Mouse (Mus musculus) forebrain, embryonic 15.5 days (tissue): ENCODE measurements at regions not wholly inside any gene's neighbourhood (a gene's known extent, or its start where the extent isn't known, plus 50 kb on each side); places are given as distances from the start of the nearest gene placed in this dataset.
A peak's percentile ranks its signal among the peaks of the same experiment; 100 is the strongest.
"Not testable (repeated sequence)": the region's sequence is repeated elsewhere in the genome, so short reads cannot be mapped to it uniquely, and the experiment has no call there.

Experiments
- ATAC-seq: fragments of 200-750 bp; cut with Nextera tagmentation; replicated peaks from 2 replicates; pipeline ENCODE4 v1.8.0; 2017; ENCODE audit warnings: mild to moderate bottlenecking, moderate TSS enrichment, moderate library complexity
- H3K27ac ChIP-seq: fragments of 300-500 bp; sonication (generic); replicated peaks from 2 replicates; pipeline ENCODE4 v1.5.1; 2015; ENCODE audit warnings: mild to moderate bottlenecking, inconsistent platforms
- H3K27me3 ChIP-seq: fragments of 300-500 bp; sonication (generic); 2 replicates; pipeline ENCODE4 v1.6.1; 2015; ENCODE audit warnings: inconsistent platforms
- H3K36me3 ChIP-seq: fragments of 300-500 bp; sonication (generic); 2 replicates; pipeline ENCODE4 v1.6.1; 2015; ENCODE audit warnings: mild to moderate bottlenecking, inconsistent platforms
- H3K4me1 ChIP-seq: fragments of 300-500 bp; sonication (generic); 2 replicates; pipeline ENCODE4 v1.6.1; 2015; ENCODE audit warnings: inconsistent platforms
- H3K4me2 ChIP-seq: fragments of 300-500 bp; sonication (generic); replicated peaks from 2 replicates; pipeline ENCODE4 v1.6.1; 2015; ENCODE audit warnings: mild to moderate bottlenecking, inconsistent platforms
- H3K4me3 ChIP-seq: fragments of 300-500 bp; sonication (generic); 2 replicates; pipeline ENCODE4 v1.5.1; 2015; ENCODE audit warnings: mild to moderate bottlenecking, inconsistent platforms
- H3K9ac ChIP-seq: fragments of 300-500 bp; sonication (generic); replicated peaks from 2 replicates; pipeline ENCODE4 v1.6.1; 2015; ENCODE audit warnings: mild to moderate bottlenecking, inconsistent platforms
- H3K9me3 ChIP-seq: fragments of 300-500 bp; sonication (generic); 2 replicates; pipeline ENCODE4 v1.6.1; 2016; ENCODE audit warnings: inconsistent platforms
- WGBS: fragments of 180-500 bp; shearing (Covaris S2); methylation state at CpG from one replicate; pipeline ENCODE4 v1.1.7; 2015; ENCODE audit warnings: mixed read lengths; 5-methylcytosine and 5-hydroxymethylcytosine counted together

DNA sequence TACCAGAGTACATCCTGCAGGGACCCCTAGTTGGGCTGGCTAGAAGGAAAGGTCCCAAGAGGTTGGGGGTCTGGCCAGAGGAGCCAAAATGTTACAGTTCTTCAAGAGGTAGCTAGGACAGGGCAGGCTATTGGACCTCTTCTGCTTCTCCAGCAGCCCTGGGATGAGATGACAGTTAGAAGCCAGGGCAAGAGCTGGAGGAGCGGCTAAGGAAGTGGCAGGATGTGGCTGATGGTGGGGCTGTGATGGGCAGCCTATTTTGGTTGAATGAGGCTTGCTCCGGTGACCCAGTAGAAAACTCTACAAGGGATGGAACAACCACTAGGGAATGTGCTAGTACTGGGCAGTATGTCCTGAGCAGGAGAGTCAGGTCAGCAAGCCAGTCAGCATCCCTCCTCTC, 82.8 kb downstream of the Ddx11 start:
- H3K4me3 ChIP-seq = no peak overlapping the region
- no peaks in the 10 kb centered on the region for H3K27me3 ChIP-seq
- H3K36me3 ChIP-seq = no peaks in the 10 kb centered on the region
- 90% methylated on average over 2 of the region's 2 CpGs for WGBS
- H3K4me2 ChIP-seq = no peak overlapping the region
- no peak for ATAC-seq
- no peaks in the 10 kb centered on the region for H3K4me1 ChIP-seq
- H3K9me3 ChIP-seq = no peaks in the 10 kb centered on the region
- no peak overlapping the region for H3K27ac ChIP-seq
- H3K9ac ChIP-seq = no peak overlapping the region

DNA sequence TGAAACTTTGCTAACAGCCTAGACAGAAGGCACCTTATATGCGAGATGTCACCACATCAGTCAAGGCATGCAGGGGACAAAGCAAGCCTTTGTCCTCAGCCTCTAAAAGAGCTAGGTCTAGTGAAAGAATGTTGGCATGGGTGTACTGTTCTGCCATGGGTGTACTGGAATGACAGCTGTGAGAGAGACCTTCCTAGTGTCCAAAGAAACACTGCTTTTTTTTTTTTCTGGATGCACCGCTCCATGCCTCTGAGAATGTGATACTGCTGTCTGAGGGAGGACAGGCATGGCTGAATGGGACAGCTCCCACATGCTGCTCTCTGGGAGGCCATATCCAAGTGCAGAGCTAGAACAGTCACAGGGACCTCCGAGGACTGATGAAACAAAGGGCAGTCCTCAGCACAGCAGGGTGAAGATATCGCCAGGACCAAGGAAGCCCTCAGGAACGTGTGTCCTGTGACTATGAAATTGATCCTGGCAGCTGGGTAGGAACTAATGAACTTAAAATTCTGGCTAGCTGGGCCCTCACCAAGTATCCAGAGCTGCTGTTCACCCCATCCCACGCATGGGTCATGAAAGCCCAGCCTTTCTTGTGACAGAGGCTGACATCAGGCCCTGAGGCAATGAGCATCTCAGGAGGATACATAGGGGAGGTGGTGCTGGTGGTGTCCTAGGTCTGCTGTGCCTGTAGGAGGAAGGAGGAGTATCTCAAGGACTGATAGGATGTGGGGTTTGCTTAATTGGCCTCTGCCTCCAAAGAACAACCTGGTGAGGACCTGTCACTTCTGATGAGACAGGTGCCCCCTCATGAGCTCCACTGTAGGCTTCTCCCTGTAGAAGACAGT, 84.6 kb downstream of the Ddx11 start:
- H3K27ac ChIP-seq, H3K4me3 ChIP-seq, H3K9me3 ChIP-seq, H3K9ac ChIP-seq, H3K4me2 ChIP-seq, H3K27me3 ChIP-seq, H3K4me1 ChIP-seq, H3K36me3 ChIP-seq, ATAC-seq: not testable (repeated sequence)
- WGBS = 71% methylated on average over 6 of the region's 6 CpGs

DNA sequence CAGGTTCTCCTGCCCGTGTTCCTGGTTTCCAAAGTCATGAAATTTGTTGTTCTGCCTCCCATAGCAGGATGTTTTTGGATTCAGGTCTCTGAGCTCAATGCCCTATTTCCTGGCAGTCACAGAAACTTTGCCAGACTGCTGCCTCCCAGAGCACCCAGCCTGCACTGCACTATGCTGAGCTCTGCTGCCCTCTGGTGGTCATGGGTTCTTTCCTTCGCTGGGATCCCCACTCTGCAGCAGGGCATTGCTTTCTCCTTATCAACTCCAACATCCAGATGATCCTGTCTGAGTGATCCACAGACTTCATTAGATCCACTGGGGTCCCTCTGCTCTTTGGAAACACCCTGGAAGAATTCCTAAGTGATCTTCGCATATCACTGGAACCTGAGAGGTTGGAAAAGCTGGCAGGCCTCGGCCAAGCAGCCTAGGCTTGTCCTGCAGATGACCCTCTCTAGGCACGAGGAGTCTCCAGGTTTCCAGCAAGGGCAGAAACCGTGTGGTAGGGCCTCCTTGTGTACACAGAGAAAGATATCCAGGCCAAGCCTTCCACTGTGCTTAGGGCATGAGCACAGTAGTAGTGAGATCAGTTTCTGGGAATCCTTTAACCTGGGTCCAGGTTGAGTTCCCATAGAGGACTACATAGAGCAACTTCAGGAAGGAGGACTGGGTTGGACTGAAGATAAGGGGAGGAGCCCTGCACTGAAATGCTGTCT, 85.6 kb downstream of the Ddx11 start:
- not testable (repeated sequence) for H3K27ac ChIP-seq, H3K9me3 ChIP-seq
- 49% methylated on average over 3 of the region's 6 CpGs for WGBS

DNA sequence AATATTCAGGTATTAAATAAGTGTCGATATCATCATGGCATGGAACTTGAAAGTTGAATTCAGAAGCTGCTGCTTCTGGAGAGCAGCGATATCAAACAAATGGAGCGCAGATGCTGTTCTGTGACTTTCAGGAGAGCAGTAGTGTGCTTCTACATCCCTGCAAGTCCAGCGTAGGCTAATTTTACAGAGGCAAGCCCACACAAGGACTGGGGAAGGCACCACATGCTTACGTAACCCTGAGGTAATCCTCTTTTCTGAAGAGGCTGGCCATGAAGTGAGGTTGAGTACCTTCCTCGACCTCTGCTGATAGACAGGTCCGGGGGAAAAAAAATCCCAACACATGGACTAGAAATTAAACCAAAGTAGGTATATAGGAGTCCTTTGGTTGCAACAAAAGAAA, 88.2 kb downstream of the Ddx11 start:
- Histone ChIP-seq H3K9me3 (no peaks in the 10 kb centered on the region), H3K4me2 (no peak overlapping the region), H3K4me3 (no peak overlapping the region), H3K36me3 (no peaks in the 10 kb centered on the region), H3K4me1 (no peaks in the 10 kb centered on the region), H3K9ac (no peak overlapping the region), H3K27me3 (no peaks in the 10 kb centered on the region), H3K27ac (no peak overlapping the region)
- 87% methylated on average over 7 of the region's 7 CpGs for WGBS
- ATAC-seq = no peak

More for the DNA sequence above, 85.6 kb downstream of the Ddx11 start:
- not testable (repeated sequence) for H3K27me3 ChIP-seq, H3K36me3 ChIP-seq, H3K4me3 ChIP-seq, H3K4me2 ChIP-seq, H3K9ac ChIP-seq, H3K4me1 ChIP-seq
- peak; percentile 89; the same call in 1 of the 2 replicates for ATAC-seq

DNA sequence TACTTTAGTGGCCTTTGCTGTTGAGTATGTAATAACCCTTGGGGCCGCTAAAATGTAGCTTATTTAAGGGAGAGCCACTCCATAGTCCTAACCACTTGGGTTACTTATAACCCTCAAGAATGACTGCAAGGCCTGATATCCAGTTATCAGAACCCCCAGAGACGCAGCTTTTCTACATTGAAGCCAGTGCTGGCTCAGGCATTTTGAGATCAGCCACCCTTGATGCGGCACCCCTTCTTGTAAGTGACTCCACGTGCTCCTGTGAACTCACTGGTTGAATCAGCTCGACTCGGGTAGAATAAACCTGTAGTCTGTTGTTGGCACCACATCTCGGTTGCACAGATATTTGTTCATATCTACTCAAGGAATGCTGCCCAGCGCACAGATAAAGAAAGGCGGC, 89.3 kb downstream of the Ddx11 start:
- Histone ChIP-seq H3K36me3 (no peaks in the 10 kb centered on the region), H3K4me2 (no peak overlapping the region), H3K9ac (no peak overlapping the region), H3K4me1 (no peaks in the 10 kb centered on the region), H3K27ac (no peak overlapping the region), H3K27me3 (no peaks in the 10 kb centered on the region), H3K4me3 (no peak overlapping the region), H3K9me3 (no peaks in the 10 kb centered on the region)
- no peak for ATAC-seq
- 94% methylated on average over 9 of the region's 9 CpGs for WGBS

DNA sequence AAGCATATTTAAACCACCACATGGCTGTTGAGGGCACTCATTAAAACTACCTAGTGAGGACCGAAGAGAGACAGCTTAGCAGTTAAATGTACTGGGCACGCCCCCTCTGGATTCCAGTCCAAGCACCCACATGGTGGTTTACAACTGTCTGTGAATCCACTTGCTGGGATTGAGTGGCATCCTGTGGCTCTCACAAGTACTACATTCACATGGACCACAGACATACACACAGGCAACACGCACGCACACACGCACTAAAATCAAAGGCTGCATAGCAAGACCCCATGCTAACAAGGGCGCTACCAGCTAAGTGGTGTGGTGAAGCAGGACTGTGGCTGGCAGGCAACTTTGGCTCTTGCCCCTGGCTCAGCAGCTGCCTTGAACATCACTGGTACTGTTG, 95.0 kb downstream of the Ddx11 start:
- H3K4me2 ChIP-seq = no peak overlapping the region
- H3K9ac ChIP-seq = no peak overlapping the region
- no peak overlapping the region for H3K27ac ChIP-seq
- WGBS = 92% methylated on average over 6 of the region's 6 CpGs
- H3K9me3 ChIP-seq = no peaks in the 10 kb centered on the region
- H3K4me3 ChIP-seq = no peak overlapping the region
- H3K4me1 ChIP-seq = 0 out of 2 replicates have a peak, but pooled peaks cover under 1% of the 10 kb centered on the region
- no peak for ATAC-seq
- H3K27me3 ChIP-seq = no peaks in the 10 kb centered on the region
- H3K36me3 ChIP-seq = no peaks in the 10 kb centered on the region

DNA sequence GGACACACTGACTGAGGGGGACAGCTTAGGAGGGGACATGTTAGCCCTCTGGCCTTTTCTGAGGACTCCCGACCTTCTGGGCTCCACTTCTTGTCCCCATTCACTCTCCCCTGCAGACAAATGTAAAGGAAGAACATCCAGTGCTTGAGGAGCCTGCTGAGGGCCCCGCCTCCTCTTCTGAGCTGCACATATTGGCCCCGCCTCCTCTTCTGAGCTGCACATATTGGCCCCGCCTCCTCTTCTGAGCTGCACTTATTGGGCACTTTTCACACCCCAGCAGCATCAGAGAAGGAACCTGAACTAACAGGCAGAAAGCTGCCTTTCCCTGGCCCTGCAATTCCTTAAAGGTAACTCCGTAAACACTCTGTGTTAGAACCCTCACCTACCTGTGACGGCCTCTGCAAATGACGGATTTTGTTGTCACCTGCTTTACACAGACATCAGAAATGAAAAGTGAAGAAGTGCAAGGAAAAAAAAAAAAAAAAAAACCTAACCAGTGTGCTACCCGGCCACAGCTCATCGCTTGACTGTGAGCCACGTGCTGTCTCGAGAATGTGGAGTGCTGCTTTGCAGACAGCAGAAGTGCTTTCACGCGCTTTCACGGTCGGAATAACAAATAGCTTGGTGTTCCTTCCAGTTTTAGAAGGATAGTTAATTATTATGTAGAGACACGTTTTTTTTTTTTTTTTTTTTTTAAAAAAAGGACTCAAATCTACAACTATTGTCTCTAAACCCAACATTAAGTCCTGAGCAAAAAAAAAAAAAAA, 96.5 kb downstream of the Ddx11 start:
- Histone ChIP-seq H3K27me3 (no peaks in the 10 kb centered on the region), H3K4me3 (no peak overlapping the region), H3K4me2 (no peak overlapping the region), H3K36me3 (no peaks in the 10 kb centered on the region), H3K9ac (no peak overlapping the region), H3K27ac (no peak overlapping the region), H3K9me3 (no peaks in the 10 kb centered on the region), H3K4me1 (0 out of 2 replicates have a peak, but pooled peaks cover 2% of the 10 kb centered on the region)
- WGBS = 50% methylated on average over 16 of the region's 16 CpGs
- no peak; the same call in 1 of the 2 replicates for ATAC-seq

DNA sequence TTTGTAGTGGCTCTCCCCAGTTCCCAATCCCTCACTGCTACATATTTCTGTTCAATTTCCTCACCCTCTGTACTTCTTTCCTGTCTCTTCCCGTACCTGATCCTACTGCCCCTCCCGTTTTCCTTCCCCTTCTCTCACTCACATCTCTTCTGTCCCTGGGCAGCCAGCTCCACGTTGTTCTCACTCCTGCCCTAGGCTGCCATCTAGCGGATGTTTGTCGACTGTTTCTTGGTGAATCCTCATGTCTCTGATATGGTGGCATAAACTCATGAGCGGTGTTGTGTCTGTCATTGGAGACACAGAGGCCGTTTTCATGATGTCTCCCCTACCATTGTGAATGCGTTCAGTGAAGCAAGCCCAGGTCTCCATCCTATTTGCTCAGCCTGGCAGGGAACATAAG, 97.9 kb downstream of the Ddx11 start:
- Histone ChIP-seq H3K36me3 (no peaks in the 10 kb centered on the region), H3K9me3 (no peaks in the 10 kb centered on the region), H3K9ac (no peak overlapping the region), H3K27me3 (no peaks in the 10 kb centered on the region), H3K4me3 (no peak overlapping the region), H3K4me2 (no peak overlapping the region), H3K4me1 (0 out of 2 replicates have a peak, but pooled peaks cover 2% of the 10 kb centered on the region), H3K27ac (no peak overlapping the region)
- ATAC-seq = peak; percentile 76
- WGBS = 7% methylated on average over 8 of the region's 8 CpGs

DNA sequence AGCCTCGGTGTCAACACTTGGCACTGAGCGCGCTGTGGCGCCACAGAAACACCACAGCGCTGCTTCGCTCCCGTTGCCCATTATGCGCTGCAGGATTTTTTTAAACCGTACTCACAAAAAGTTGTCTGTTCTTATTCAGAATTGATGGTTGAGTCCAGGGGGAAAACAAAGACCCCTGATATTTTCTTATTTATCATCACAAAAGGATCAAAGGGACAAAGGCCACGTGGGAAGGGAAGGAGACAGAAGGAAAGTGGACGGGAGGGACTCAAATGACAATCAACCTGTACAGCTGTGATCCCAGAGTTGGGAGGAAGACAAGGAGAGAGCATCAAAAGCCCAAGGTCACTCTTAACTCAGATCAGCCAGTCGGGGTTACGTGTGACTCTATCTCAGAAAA, 100.4 kb downstream of the Ddx11 start:
- WGBS = 58% methylated on average over 13 of the region's 13 CpGs
- no peak for ATAC-seq
- no peaks in the 10 kb centered on the region for H3K36me3 ChIP-seq
- H3K4me1 ChIP-seq = 0 out of 2 replicates have a peak, but pooled peaks cover 2% of the 10 kb centered on the region
- H3K9ac ChIP-seq = no peak overlapping the region
- no peak overlapping the region for H3K4me3 ChIP-seq
- no peak overlapping the region for H3K27ac ChIP-seq
- no peaks in the 10 kb centered on the region for H3K9me3 ChIP-seq
- no peak overlapping the region for H3K4me2 ChIP-seq
- H3K27me3 ChIP-seq = no peaks in the 10 kb centered on the region

DNA sequence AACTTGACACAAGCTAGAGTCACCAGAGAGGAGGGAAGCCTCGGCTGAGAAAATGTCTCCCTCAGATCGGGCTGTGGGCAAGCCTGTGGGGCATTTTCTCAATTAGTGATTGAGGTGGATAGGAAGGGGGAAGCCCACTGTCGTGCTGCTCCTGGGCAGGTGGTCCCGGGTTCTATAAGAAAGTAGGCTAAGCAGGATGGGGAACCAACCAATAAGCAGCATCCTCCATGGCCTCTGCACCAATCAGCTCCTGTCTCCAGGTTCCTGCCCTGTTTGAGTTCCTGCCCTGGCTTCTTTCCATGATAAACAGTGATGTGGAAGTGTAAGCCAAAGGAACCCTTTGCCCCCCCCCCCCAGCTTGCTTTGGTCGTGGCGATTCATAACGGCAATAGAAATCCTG, 100.9 kb downstream of the Ddx11 start:
- 61% methylated on average over 7 of the region's 7 CpGs for WGBS
- ATAC-seq = no peak
- 0 out of 2 replicates have a peak, but pooled peaks cover 2% of the 10 kb centered on the region for H3K4me1 ChIP-seq

DNA sequence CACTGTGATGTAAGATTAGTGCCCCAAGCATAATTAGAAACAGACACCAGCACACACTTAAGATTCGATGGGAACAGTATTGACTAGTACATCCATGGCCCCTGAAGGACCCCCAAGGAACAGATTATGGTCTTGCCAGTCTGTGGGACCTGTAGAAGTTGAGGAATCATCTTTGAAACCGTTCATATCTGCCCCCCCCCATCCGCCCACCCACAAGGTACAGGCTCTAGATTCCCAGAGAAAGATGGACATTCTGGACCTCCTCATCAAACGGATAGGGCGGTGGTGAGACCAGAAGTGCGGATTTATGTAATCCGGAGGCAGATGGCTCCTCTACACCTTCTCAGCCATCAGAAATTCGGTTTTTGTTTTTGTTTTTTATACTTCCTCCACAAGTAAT, 109.1 kb downstream of the Ddx11 start:
- no peak overlapping the region for H3K27ac ChIP-seq
- H3K9ac ChIP-seq = no peak overlapping the region
- H3K9me3 ChIP-seq = no peaks in the 10 kb centered on the region
- no peak overlapping the region for H3K4me3 ChIP-seq
- no peaks in the 10 kb centered on the region for H3K27me3 ChIP-seq
- H3K36me3 ChIP-seq = no peaks in the 10 kb centered on the region
- H3K4me1 ChIP-seq = peaks cover 20% of the 10 kb centered on the region
- no peak overlapping the region for H3K4me2 ChIP-seq
- 87% methylated on average over 8 of the region's 8 CpGs for WGBS
- no peak for ATAC-seq

More for the DNA sequence above, 100.9 kb downstream of the Ddx11 start:
- Histone ChIP-seq H3K36me3 (no peaks in the 10 kb centered on the region), H3K27me3 (no peaks in the 10 kb centered on the region), H3K27ac (no peak overlapping the region), H3K4me3 (no peak overlapping the region), H3K4me2 (no peak overlapping the region), H3K9ac (no peak overlapping the region), H3K9me3 (no peaks in the 10 kb centered on the region)

DNA sequence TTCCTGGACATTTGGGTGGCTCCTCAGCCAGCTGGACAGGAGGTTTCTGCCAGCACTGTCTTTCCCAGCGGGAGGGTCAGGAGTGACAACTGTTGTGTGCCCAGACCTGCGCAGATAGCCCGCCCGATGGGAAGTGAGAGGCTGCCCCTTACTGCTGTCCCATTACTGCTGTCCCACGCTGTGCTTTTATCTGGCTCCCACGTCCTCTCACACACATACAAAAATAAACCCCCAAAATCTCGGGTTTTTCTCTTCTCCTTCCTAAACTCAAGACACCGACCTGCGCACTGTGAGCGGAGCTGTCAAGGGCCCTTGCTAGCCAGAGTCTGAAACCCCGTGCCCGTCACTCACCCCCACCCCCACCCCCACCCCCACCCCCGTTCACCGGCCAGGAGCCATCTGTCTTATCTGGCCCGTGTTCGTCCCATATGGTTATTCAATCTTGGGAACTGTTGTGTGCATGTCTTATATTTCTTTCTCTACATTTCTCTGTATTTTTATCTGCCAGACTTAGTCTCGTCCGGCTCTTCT, 109.6 kb downstream of the Ddx11 start:
- Histone ChIP-seq H3K4me3 (no peak overlapping the region), H3K4me2 (peak overlapping the region; percentile 23), H3K27ac (peak overlapping the region; percentile 81), H3K36me3 (no peaks in the 10 kb centered on the region), H3K9ac (no peak overlapping the region), H3K9me3 (no peaks in the 10 kb centered on the region), H3K27me3 (no peaks in the 10 kb centered on the region), H3K4me1 (peaks cover 20% of the 10 kb centered on the region)
- WGBS = 49% methylated on average over 18 of the region's 18 CpGs
- peak; percentile 70 for ATAC-seq
